Mouse (Mus musculus) liver, postnatal 0 days (tissue): ENCODE measurements around the gene Zfyve1. TPM values are rescaled to one million over a fixed set of nuclear protein-coding genes. Genes with fewer than 3 reads are reported as not detected.
A peak's percentile ranks its signal among the peaks of the same experiment; 100 is the strongest.

Experiments used
- ATAC-seq: fragments of 200-750 bp; cut with Nextera tagmentation; 2 replicates; pipeline ENCODE4 v1.8.0; 2017; ENCODE audit warnings: mild to moderate bottlenecking, moderate library complexity
- DNase-seq: peaks from one replicate; pipeline ENCODE4 v3.0.0-alpha.2; 2016
- H3K27ac ChIP-seq: fragments of 300-500 bp; sonication (generic); 2 replicates; pipeline ENCODE4 v1.5.1; 2014; ENCODE audit warnings: antibody characterized with exemption, moderate library complexity, mild to moderate bottlenecking, low read depth
- H3K27me3 ChIP-seq: fragments of 300-500 bp; sonication (generic); 2 replicates; pipeline ENCODE4 v1.6.1; 2014; ENCODE audit warnings: low read length, control low read depth, mixed read lengths; ENCODE audit not compliant: insufficient read depth
- H3K36me3 ChIP-seq: fragments of 300-500 bp; sonication (generic); replicated peaks from 2 replicates; pipeline ENCODE4 v1.6.1; 2014; ENCODE audit warnings: mild to moderate bottlenecking, control low read depth, low read length, moderate library complexity, mixed read lengths; ENCODE audit not compliant: insufficient read depth
- H3K4me1 ChIP-seq: fragments of 300-500 bp; sonication (generic); 2 replicates; pipeline ENCODE4 v1.6.1; 2014; ENCODE audit warnings: antibody characterized with exemption, mild to moderate bottlenecking, control low read depth; ENCODE audit not compliant: insufficient read depth
- H3K4me2 ChIP-seq: fragments of 300-500 bp; sonication (generic); 2 replicates; pipeline ENCODE4 v1.6.1; 2014; ENCODE audit warnings: low read depth, mild to moderate bottlenecking, low read length, moderate library complexity, mixed read lengths
- H3K4me3 ChIP-seq: fragments of 300-500 bp; sonication (generic); 2 replicates; pipeline ENCODE4 v1.5.1; 2014; ENCODE audit warnings: low read depth, low read length
- H3K9ac ChIP-seq: fragments of 300-500 bp; sonication (generic); replicated peaks from 2 replicates; pipeline ENCODE4 v1.6.1; 2014; ENCODE audit warnings: mild to moderate bottlenecking, moderate library complexity
- H3K9me3 ChIP-seq: fragments of 300-500 bp; sonication (generic); 2 replicates; pipeline ENCODE4 v1.6.1; 2016; ENCODE audit warnings: mild to moderate bottlenecking, control low read depth, low read length, mixed read lengths
- CTCF ChIP-seq: sonication (generic); IDR thresholded peaks from 2 replicates; pipeline ENCODE4 v1.5.1; 2016; ENCODE audit warnings: antibody characterized with exemption, low read depth
- EP300 ChIP-seq: IDR thresholded peaks from 2 replicates; pipeline ENCODE4 v1.6.1; 2016; ENCODE audit warnings: antibody characterized with exemption, low read depth, mild to moderate bottlenecking
- WGBS: fragments of 180-500 bp; shearing (Covaris S2); extraction: QIAGEN DNeasy Blood & Tissue Kit; methylation state at CpG from one replicate; pipeline ENCODE4 v1.1.7; 2014; ENCODE audit not compliant: insufficient replicate concordance; 5-methylcytosine and 5-hydroxymethylcytosine counted together
- polyA plus RNA-seq: library from polyadenylated mRNA; unstranded; fragments of >200 nt; fragmentation: Nextera tagmentation; extraction: Ambion mirVana; gene quantifications from 2 replicates; pipeline ENCODE4 v1.2.1, GENCODE M21; 2015

Zfyve1 gene
- polyA plus RNA-seq, 1 experiment from 2014 or later: 6.4 TPM

- no peaks in the 10 kb centered on the region for H3K27me3 ChIP-seq
- ATAC-seq: peak; percentile 33; the same call in 1 of the 2 replicates
- H3K9me3 ChIP-seq: no peaks in the 10 kb centered on the region
- no peak overlapping the region for H3K27ac ChIP-seq
- H3K9ac ChIP-seq: no peak overlapping the region
- WGBS: 81% methylated on average over 6 of the region's 6 CpGs
- no peaks in the 10 kb centered on the region for H3K4me1 ChIP-seq
- DNase-seq: no peak
- no peak overlapping the region for H3K4me2 ChIP-seq
- no peak overlapping the region for H3K4me3 ChIP-seq
- TF ChIP-seq EP300 (no peak), CTCF (no peak)
- H3K36me3 ChIP-seq: peaks cover 11% of the 10 kb centered on the region
These were observed 65.0 kb downstream of the Zfyve1 start for GRCm38 (mm10) chr12:83531992-83532391.

- DNase-seq (no peak), ATAC-seq (no peak)
- TF ChIP-seq EP300 (no peak), CTCF (no peak)
- no peak overlapping the region for H3K4me2 ChIP-seq
- no peaks in the 10 kb centered on the region for H3K9me3 ChIP-seq
- H3K4me3 ChIP-seq: no peak overlapping the region
- no peaks in the 10 kb centered on the region for H3K27me3 ChIP-seq
- no peak overlapping the region for H3K27ac ChIP-seq
- H3K36me3 ChIP-seq: peaks cover 2% of the 10 kb centered on the region
- H3K9ac ChIP-seq: no peak overlapping the region
- 80% methylated on average over 5 of the region's 5 CpGs for WGBS
- H3K4me1 ChIP-seq: peaks cover 11% of the 10 kb centered on the region
These were observed 68.4 kb downstream of the Zfyve1 start for GRCm38 (mm10) chr12:83528665-83529064.

GRCm38 (mm10) chr12:83527816-83528215 lies 69.2 kb downstream of the Zfyve1 start:
- Histone ChIP-seq H3K9ac (no peak overlapping the region), H3K9me3 (no peaks in the 10 kb centered on the region), H3K27ac (no peak overlapping the region), H3K36me3 (peaks cover 2% of the 10 kb centered on the region; the same call in 1 of the 2 replicates), H3K27me3 (no peaks in the 10 kb centered on the region), H3K4me3 (no peak overlapping the region), H3K4me1 (peaks cover 11% of the 10 kb centered on the region), H3K4me2 (no peak overlapping the region)
- TF ChIP-seq CTCF (no peak), EP300 (no peak)
- WGBS: 85% methylated on average over 6 of the region's 6 CpGs
- ATAC-seq: no peak
- no peak for DNase-seq

- TF ChIP-seq EP300: no peak
- no peak for TF ChIP-seq CTCF
- Histone ChIP-seq H3K4me3 (peak overlapping the region; percentile 32), H3K9ac (peak overlapping the region; percentile 51; the same call in 1 of the 2 replicates), H3K4me2 (peak overlapping the region; percentile 54), H3K9me3 (no peaks in the 10 kb centered on the region), H3K4me1 (peaks cover 16% of the 10 kb centered on the region), H3K36me3 (peaks cover 2% of the 10 kb centered on the region; the same call in 1 of the 2 replicates), H3K27ac (peak overlapping the region; percentile 66), H3K27me3 (no peaks in the 10 kb centered on the region)
- DNase-seq: peak; percentile 33
- WGBS: 58% methylated on average over 18 of the region's 18 CpGs
- ATAC-seq: peak; percentile 85
These were observed 71.0 kb downstream of the Zfyve1 start for GRCm38 (mm10) chr12:83525822-83526544.

- Histone ChIP-seq H3K4me3 (no peak overlapping the region), H3K4me2 (no peak overlapping the region), H3K27me3 (no peaks in the 10 kb centered on the region), H3K9ac (no peak overlapping the region), H3K4me1 (peaks cover 20% of the 10 kb centered on the region), H3K36me3 (0 out of 2 replicates have a peak, but pooled peaks cover 2% of the 10 kb centered on the region), H3K9me3 (no peaks in the 10 kb centered on the region), H3K27ac (no peak overlapping the region)
- ATAC-seq (no peak), DNase-seq (no peak)
- 69% methylated on average over 5 of the region's 5 CpGs for WGBS
- TF ChIP-seq CTCF (no peak), EP300 (no peak)
These were observed 72.7 kb downstream of the Zfyve1 start for GRCm38 (mm10) chr12:83524329-83524728.

GRCm38 (mm10) chr12:83523892-83524291 lies 73.1 kb downstream of the Zfyve1 start:
- no peak for ATAC-seq
- H3K4me1 ChIP-seq: peaks cover 20% of the 10 kb centered on the region
- WGBS: 72% methylated on average over 4 of the region's 4 CpGs

More at GRCm38 (mm10) chr12:83523892-83524291, 73.1 kb downstream of the Zfyve1 start:
- Histone ChIP-seq H3K36me3 (no peaks in the 10 kb centered on the region), H3K9me3 (no peaks in the 10 kb centered on the region), H3K9ac (no peak overlapping the region), H3K4me2 (no peak overlapping the region), H3K4me3 (no peak overlapping the region), H3K27me3 (no peaks in the 10 kb centered on the region), H3K27ac (no peak overlapping the region)
- no peak for DNase-seq
- no peak for TF ChIP-seq CTCF
- no peak for TF ChIP-seq EP300
